Mouse (Mus musculus): Measurements from ENCODE around the gene Bicd2. TPM values are rescaled to one million over a fixed set of nuclear protein-coding genes. Genes with fewer than 3 reads are reported as not detected.

Bicd2 gene
- total RNA-seq (2014; fragmentation: Nextera tagmentation) (11.5 and 19.5 TPM in 2 replicates), total RNA-seq (2017) (19.2 and 19.9 TPM in 2 replicates), polyA plus RNA-seq (2012) (10.7 and 11.6 TPM in 2 replicates)

GRCm38 (mm10) chr13:49341012-49341830 lies at the start of gene Bicd2:
Gene Bicd2 (plus strand): TSS chr13:49341585.
- Histone ChIP-seq H3K27me3 (ENCODE audit: insufficient read depth, low read length) (peaks cover 13% of the 10 kb centered on the region), H3K4me1 (ENCODE audit: insufficient read depth, low read depth, low read length) (peaks cover 48% of the 10 kb centered on the region), H3K9me3 (replicated peaks) (no peaks in the 10 kb centered on the region), H3K36me3 (replicated peaks) (peaks cover 32% of the 10 kb centered on the region), H3K4me3 (ENCODE audit: low read depth, low read length) (peak within 1 kb of the TSS; percentile 86)
- DNase-seq (ENCODE audit: low spot score) (peak; percentile 98), ATAC-seq (ENCODE audit: extremely low read depth, insufficient number of reproducible peaks, low FRiP score, poor library complexity, severe bottlenecking) (peak; percentile 99)
- TF ChIP-seq GATA1 (IDR thresholded peaks at IDR 0.05; ENCODE audit: borderline replicate concordance, low read length) (no peak), POLR2AphosphoS5 (IDR thresholded peaks at IDR 0.05; ENCODE audit: insufficient replicate concordance, low read depth, low read length) (no peak), TAL1 (conservative IDR thresholded peaks at IDR 0.05; ENCODE audit: low read depth, low read length) (no peak), CTCF (IDR thresholded peaks at IDR 0.05; ENCODE audit: low read depth, low read length) (no peak), GATA2 (IDR thresholded peaks at IDR 0.05; ENCODE audit: borderline replicate concordance, low read depth, low read length) (no peak)

GRCm38 (mm10) chr13:49291949-49292348 lies 49.4 kb upstream of the Bicd2 start:
- Histone ChIP-seq H3K4me3 (ENCODE audit: low read depth, low read length) (no peak overlapping the region), H3K4me1 (ENCODE audit: insufficient read depth, low read depth, low read length) (no peaks in the 10 kb centered on the region), H3K9me3 (replicated peaks) (no peaks in the 10 kb centered on the region), H3K27me3 (ENCODE audit: insufficient read depth, low read length) (no peaks in the 10 kb centered on the region; the same call in 1 of the 2 replicates), H3K36me3 (replicated peaks) (peaks cover 90% of the 10 kb centered on the region)
- DNase-seq (ENCODE audit: low spot score) (no peak), ATAC-seq (ENCODE audit: extremely low read depth, insufficient number of reproducible peaks, low FRiP score, poor library complexity, severe bottlenecking) (no peak)
- TF ChIP-seq POLR2AphosphoS5 (IDR thresholded peaks at IDR 0.05; ENCODE audit: insufficient replicate concordance, low read depth, low read length) (no peak), GATA1 (IDR thresholded peaks at IDR 0.05; ENCODE audit: borderline replicate concordance, low read length) (no peak), CTCF (IDR thresholded peaks at IDR 0.05; ENCODE audit: low read depth, low read length) (no peak), TAL1 (conservative IDR thresholded peaks at IDR 0.05; ENCODE audit: low read depth, low read length) (no peak), GATA2 (IDR thresholded peaks at IDR 0.05; ENCODE audit: borderline replicate concordance, low read depth, low read length) (no peak)

GRCm38 (mm10) chr13:49294108-49294507 lies 47.3 kb upstream of the Bicd2 start:
- peaks cover 9% of the 10 kb centered on the region for H3K4me1 ChIP-seq (ENCODE audit: insufficient read depth, low read depth, low read length)
- TF ChIP-seq GATA1 (IDR thresholded peaks at IDR 0.05; ENCODE audit: borderline replicate concordance, low read length) (no peak), POLR2AphosphoS5 (IDR thresholded peaks at IDR 0.05; ENCODE audit: insufficient replicate concordance, low read depth, low read length) (no peak), GATA2 (IDR thresholded peaks at IDR 0.05; ENCODE audit: borderline replicate concordance, low read depth, low read length) (no peak), TAL1 (conservative IDR thresholded peaks at IDR 0.05; ENCODE audit: low read depth, low read length) (no peak), CTCF (IDR thresholded peaks at IDR 0.05; ENCODE audit: low read depth, low read length) (no peak)
- H3K27me3 ChIP-seq (ENCODE audit: insufficient read depth, low read length), result peaks cover 8% of the 10 kb centered on the region; the same call in 1 of the 2 replicates
- H3K4me3 ChIP-seq (ENCODE audit: low read depth, low read length), result no peak overlapping the region
- DNase-seq (ENCODE audit: low spot score) (no peak), ATAC-seq (ENCODE audit: extremely low read depth, insufficient number of reproducible peaks, low FRiP score, poor library complexity, severe bottlenecking) (no peak)
- H3K9me3 ChIP-seq (replicated peaks), result no peaks in the 10 kb centered on the region
- H3K36me3 ChIP-seq (replicated peaks), result peaks cover 83% of the 10 kb centered on the region

GRCm38 (mm10) chr13:49296270-49296669 lies 45.1 kb upstream of the Bicd2 start:
- peaks cover 8% of the 10 kb centered on the region; the same call in 1 of the 2 replicates for H3K27me3 ChIP-seq (ENCODE audit: insufficient read depth, low read length)
- no peak for DNase-seq (ENCODE audit: low spot score)
- H3K4me1 ChIP-seq (ENCODE audit: insufficient read depth, low read depth, low read length), result peaks cover 13% of the 10 kb centered on the region
- TF ChIP-seq POLR2AphosphoS5 (IDR thresholded peaks at IDR 0.05; ENCODE audit: insufficient replicate concordance, low read depth, low read length), result no peak
- no peak for TF ChIP-seq TAL1 (conservative IDR thresholded peaks at IDR 0.05; ENCODE audit: low read depth, low read length)
- TF ChIP-seq GATA1 (IDR thresholded peaks at IDR 0.05; ENCODE audit: borderline replicate concordance, low read length), result no peak
- no peak for TF ChIP-seq GATA2 (IDR thresholded peaks at IDR 0.05; ENCODE audit: borderline replicate concordance, low read depth, low read length)
- TF ChIP-seq CTCF (IDR thresholded peaks at IDR 0.05; ENCODE audit: low read depth, low read length), result no peak
- no peak overlapping the region for H3K4me3 ChIP-seq (ENCODE audit: low read depth, low read length)
- H3K9me3 ChIP-seq (replicated peaks), result no peaks in the 10 kb centered on the region
- ATAC-seq (ENCODE audit: extremely low read depth, insufficient number of reproducible peaks, low FRiP score, poor library complexity, severe bottlenecking), result no peak
- peaks cover 66% of the 10 kb centered on the region for H3K36me3 ChIP-seq (replicated peaks)

- H3K27me3 ChIP-seq (ENCODE audit: insufficient read depth, low read length), result peaks cover 8% of the 10 kb centered on the region; the same call in 1 of the 2 replicates
- ATAC-seq (ENCODE audit: extremely low read depth, insufficient number of reproducible peaks, low FRiP score, poor library complexity, severe bottlenecking) (peak; percentile 58), DNase-seq (ENCODE audit: low spot score) (no peak)
- no peak overlapping the region for H3K4me3 ChIP-seq (ENCODE audit: low read depth, low read length)
- no peaks in the 10 kb centered on the region for H3K9me3 ChIP-seq (replicated peaks)
- no peak for TF ChIP-seq TAL1 (conservative IDR thresholded peaks at IDR 0.05; ENCODE audit: low read depth, low read length)
- TF ChIP-seq POLR2AphosphoS5 (IDR thresholded peaks at IDR 0.05; ENCODE audit: insufficient replicate concordance, low read depth, low read length), result no peak
- no peak for TF ChIP-seq GATA1 (IDR thresholded peaks at IDR 0.05; ENCODE audit: borderline replicate concordance, low read length)
- TF ChIP-seq GATA2 (IDR thresholded peaks at IDR 0.05; ENCODE audit: borderline replicate concordance, low read depth, low read length), result no peak
- peaks cover 63% of the 10 kb centered on the region for H3K36me3 ChIP-seq (replicated peaks)
- H3K4me1 ChIP-seq (ENCODE audit: insufficient read depth, low read depth, low read length), result peaks cover 16% of the 10 kb centered on the region
These were observed 42.6 kb upstream of the Bicd2 start for GRCm38 (mm10) chr13:49298514-49299381.
